Mouse (Mus musculus): ENCODE data around the gene Nup98. TPM values are rescaled to one million over a fixed set of nuclear protein-coding genes. Genes with fewer than 3 reads are reported as not detected.

The Nup98 gene
- total and polyA plus RNA-seq, 3 experiments = 24.6 to 37.1 (median 25.0) TPM

DNA sequence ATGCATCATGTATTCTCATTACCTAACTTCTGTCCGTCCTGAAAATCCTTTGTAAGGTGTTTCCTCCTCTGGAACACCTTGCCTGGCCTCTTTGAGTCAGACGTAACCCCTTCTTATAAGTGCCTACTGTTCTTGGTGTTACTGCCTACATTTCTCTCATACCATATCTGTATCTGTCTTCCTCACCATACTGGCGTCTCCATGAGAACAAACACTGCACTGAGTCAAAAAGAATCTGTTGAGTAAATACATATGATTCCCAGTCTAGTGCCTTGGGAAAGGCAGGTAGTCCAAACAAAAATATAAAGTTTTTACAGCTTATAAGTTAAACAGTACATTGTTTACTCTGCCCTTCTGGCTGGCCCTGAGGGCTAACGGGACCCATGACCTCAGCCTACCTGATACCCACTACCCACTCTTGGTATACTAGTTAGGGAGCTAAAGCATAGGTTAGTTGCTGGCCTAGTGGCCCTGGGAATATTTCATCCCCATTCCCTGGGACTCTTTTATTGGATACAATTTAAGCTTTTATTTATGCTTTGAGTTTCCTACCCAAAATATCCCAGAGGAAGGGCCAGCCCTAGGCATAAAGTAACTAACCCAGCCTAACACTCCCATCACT lies 18.2 kb upstream of the Nup98 start:
- peaks cover 0 to 10% of the 10 kb centered on the region in 2 experiments; a peak in 2 of 4 replicates for H3K4me1 ChIP-seq (ENCODE audit: control insufficient read depth in 1 of 2, insufficient read depth in 2 of 2)
- peaks cover 0 to 46% of the 10 kb centered on the region in 2 experiments for H3K36me3 ChIP-seq (replicated peaks in 1 of 2; ENCODE audit: control insufficient read depth in 1 of 2, insufficient read depth in 1 of 2, low read length in 1 of 2)
- H3K9ac ChIP-seq (ENCODE audit: insufficient read depth, low read depth) = no peak overlapping the region
- DNase-seq (ENCODE audit: extremely low read depth) = no peak
- H3K9me3 ChIP-seq (replicated peaks; ENCODE audit: low read length) = no peaks in the 10 kb centered on the region
- dilution Hi-C loops (cut with MboI; ENCODE audit: extremely low pct_ligation_motif_present, extremely low pct_unique_long_range_greater_than_20kb, low sequenced_read_pairs) = no loop called here
- TF ChIP-seq USF1 (IDR thresholded peaks at IDR 0.05; ENCODE audit: low read depth, low read length) (no peak), SIN3A (IDR thresholded peaks at IDR 0.05; ENCODE audit: low read length) (no peak), JUND (conservative IDR thresholded peaks at IDR 0.05; ENCODE audit: low read depth, low read length) (no peak)
- H3K79me2 ChIP-seq (replicated peaks; ENCODE audit: control insufficient read depth, extremely low read depth, insufficient read depth, poor library complexity, severe bottlenecking) = no peaks in the 10 kb centered on the region
- H3K4me3 ChIP-seq (replicated peaks in 1 of 3; ENCODE audit: low read depth in 2 of 3, low read length in 2 of 3, poor library complexity in 1 of 3) = no peak overlapping the region
- H3K27me3 ChIP-seq (replicated peaks) = no peaks in the 10 kb centered on the region
- H3K4me2 ChIP-seq (ENCODE audit: insufficient read depth, low read depth, poor library complexity, severe bottlenecking) = no peak overlapping the region
- no peak overlapping the region for H3K27ac ChIP-seq (ENCODE audit: insufficient read depth, low read depth)
- in situ Hi-C loops (cut with MboI; ENCODE audit: low pct_ligation_motif_present, low pct_unique_long_range_greater_than_20kb, low sequenced_read_pairs) = no loop called here

- H3K9ac ChIP-seq (ENCODE audit: insufficient read depth, low read depth) = no peak overlapping the region
- DNase-seq (ENCODE audit: extremely low read depth) = no peak
- H3K27me3 ChIP-seq (replicated peaks) = no peaks in the 10 kb centered on the region
- dilution Hi-C loops (cut with MboI; ENCODE audit: extremely low pct_ligation_motif_present, extremely low pct_unique_long_range_greater_than_20kb, low sequenced_read_pairs) = no loop called here
- in situ Hi-C loops (cut with MboI; ENCODE audit: low pct_ligation_motif_present, low pct_unique_long_range_greater_than_20kb, low sequenced_read_pairs) = no loop called here
- H3K79me2 ChIP-seq (replicated peaks; ENCODE audit: control insufficient read depth, extremely low read depth, insufficient read depth, poor library complexity, severe bottlenecking) = no peaks in the 10 kb centered on the region
- H3K4me1 ChIP-seq (ENCODE audit: control insufficient read depth in 1 of 2, insufficient read depth in 2 of 2) = peaks cover 0 to 11% of the 10 kb centered on the region in 2 experiments; a peak in 2 of 4 replicates
- H3K4me3 ChIP-seq (replicated peaks in 1 of 3; ENCODE audit: low read depth in 2 of 3, low read length in 2 of 3, poor library complexity in 1 of 3) = no peak overlapping the region
- H3K4me2 ChIP-seq (ENCODE audit: insufficient read depth, low read depth, poor library complexity, severe bottlenecking) = no peak overlapping the region
- no peak overlapping the region for H3K27ac ChIP-seq (ENCODE audit: insufficient read depth, low read depth)
- no peak for TF ChIP-seq ZC3H11A (IDR thresholded peaks at IDR 0.05; ENCODE audit: low read depth, low read length)
- no peak for TF ChIP-seq CHD2 (IDR thresholded peaks at IDR 0.05; ENCODE audit: low read length)
- no peak for TF ChIP-seq USF1 (IDR thresholded peaks at IDR 0.05; ENCODE audit: low read depth, low read length)
- TF ChIP-seq SMC3 (IDR thresholded peaks at IDR 0.05; ENCODE audit: low read depth, low read length) = no peak
- no peak for TF ChIP-seq ZKSCAN1 (IDR thresholded peaks at IDR 0.05; ENCODE audit: borderline replicate concordance, low read depth, low read length)
- TF ChIP-seq MYC (IDR thresholded peaks at IDR 0.05; ENCODE audit: low read depth, low read length) = no peak
- TF ChIP-seq MAFK (IDR thresholded peaks at IDR 0.05; ENCODE audit: insufficient replicate concordance, low read length) = no peak
- no peak for TF ChIP-seq USF2 (conservative IDR thresholded peaks at IDR 0.05; ENCODE audit: low read depth, low read length)
- no peak for TF ChIP-seq RCOR1 (conservative IDR thresholded peaks at IDR 0.05; ENCODE audit: low read depth, low read length)
- no peak for TF ChIP-seq E2F4 (IDR thresholded peaks at IDR 0.05; ENCODE audit: insufficient replicate concordance, low read depth, low read length)
- no peak for TF ChIP-seq ETS1 (conservative IDR thresholded peaks at IDR 0.05; ENCODE audit: low read depth, low read length)
- no peak for TF ChIP-seq MAX (IDR thresholded peaks at IDR 0.05; ENCODE audit: low read length)
- no peak for TF ChIP-seq ZNF384 (IDR thresholded peaks at IDR 0.05; ENCODE audit: low read depth, low read length)
- no peak for TF ChIP-seq MXI1 (IDR thresholded peaks at IDR 0.05; ENCODE audit: low read depth, low read length)
- TF ChIP-seq NRF1 (IDR thresholded peaks at IDR 0.05; ENCODE audit: low read depth, low read length) = no peak
- no peak for TF ChIP-seq CTCF (conservative IDR thresholded peaks at IDR 0.05 in 1 of 2, IDR thresholded peaks at IDR 0.05 in 1 of 2; ENCODE audit: low read depth in 2 of 2, low read length in 2 of 2)
- no peak for TF ChIP-seq POLR2AphosphoS2 (IDR thresholded peaks at IDR 0.05; ENCODE audit: low read depth, low read length)
- TF ChIP-seq PAX5 (IDR thresholded peaks at IDR 0.05; ENCODE audit: low read length) = no peak
- no peaks in the 10 kb centered on the region for H3K9me3 ChIP-seq (replicated peaks; ENCODE audit: low read length)
- peaks cover 0 to 36% of the 10 kb centered on the region in 2 experiments for H3K36me3 ChIP-seq (replicated peaks in 1 of 2; ENCODE audit: control insufficient read depth in 1 of 2, insufficient read depth in 1 of 2, low read length in 1 of 2)
Observed at GRCm38 (mm10) chr7:102226051-102226450, 16.1 kb upstream of the Nup98 start.

Data from CH12.LX (cell line).